Mouse (Mus musculus): ENCODE measurements around the gene Htra2. TPM values are rescaled to one million over a fixed set of nuclear protein-coding genes. Genes with fewer than 3 reads are reported as not detected.

The Htra2 gene
- total RNA-seq, 2 experiments from 2014 or later, result 14.1 to 21.5 TPM

GRCm38 (mm10) chr6:83024421-83024820 is 30.7 kb downstream of the Htra2 start:
- Histone ChIP-seq H3K27ac (no peak overlapping the region), H3K4me3 (no peak overlapping the region)
- TF ChIP-seq CTCF (IDR thresholded peaks at IDR 0.05), result no peak
- intact Hi-C loops (cut with DNase I), result no loop called here
- DNase-seq, result no peak

GRCm38 (mm10) chr6:83023786-83024185 is 31.3 kb downstream of the Htra2 start:
- H3K4me3 ChIP-seq, result no peak overlapping the region
- no peak for TF ChIP-seq CTCF (IDR thresholded peaks at IDR 0.05)
- no peak overlapping the region for H3K27ac ChIP-seq
- intact Hi-C loops (cut with DNase I), result no loop called here
- DNase-seq, result no peak

GRCm38 (mm10) chr6:83023008-83023407 is 32.1 kb downstream of the Htra2 start:
- Histone ChIP-seq H3K27ac (no peak overlapping the region), H3K4me3 (no peak overlapping the region)
- TF ChIP-seq CTCF (IDR thresholded peaks at IDR 0.05), result no peak
- no peak for DNase-seq
- intact Hi-C loops (cut with DNase I), result no loop called here

GRCm38 (mm10) chr6:83020836-83021593 is 34.1 kb downstream of the Htra2 start:
- intact Hi-C loops (cut with DNase I), result no loop called here
- Histone ChIP-seq H3K4me3 (no peak overlapping the region), H3K27ac (peak overlapping the region; percentile 67)
- DNase-seq, result no peak
- no peak for TF ChIP-seq CTCF (IDR thresholded peaks at IDR 0.05)

GRCm38 (mm10) chr6:83020121-83020520 is 35.0 kb downstream of the Htra2 start:
- no peak for TF ChIP-seq CTCF (IDR thresholded peaks at IDR 0.05)
- Histone ChIP-seq H3K4me3 (no peak overlapping the region), H3K27ac (peak overlapping the region; percentile 41; the same call in 1 of the 2 replicates)
- intact Hi-C loops (cut with DNase I), result no loop called here
- no peak for DNase-seq

- Histone ChIP-seq H3K4me3 (no peak overlapping the region), H3K27ac (no peak overlapping the region)
- intact Hi-C loops (cut with DNase I), result no loop called here
- no peak for TF ChIP-seq CTCF (IDR thresholded peaks at IDR 0.05)
- DNase-seq, result no peak
Observed at GRCm38 (mm10) chr6:83019044-83019443, 36.0 kb downstream of the Htra2 start.

- H3K27ac ChIP-seq, result peak overlapping the region; percentile 86
- peak; percentile 77 for DNase-seq
- H3K4me3 ChIP-seq, result no peak overlapping the region
- intact Hi-C loops (cut with DNase I), result no loop called here
- TF ChIP-seq CTCF (IDR thresholded peaks at IDR 0.05), result no peak
Observed at GRCm38 (mm10) chr6:83017190-83017589, 37.9 kb downstream of the Htra2 start.

GRCm38 (mm10) chr6:83015749-83016148 is 39.3 kb downstream of the Htra2 start:
- H3K4me3 ChIP-seq, result no peak overlapping the region
- intact Hi-C loops (cut with DNase I), result no loop called here

GRCm38 (mm10) chr6:83014482-83015466 is 40.3 kb downstream of the Htra2 start:
- no peak for TF ChIP-seq CTCF (IDR thresholded peaks at IDR 0.05)
- H3K27ac ChIP-seq, result peak overlapping the region; percentile 86
- H3K4me3 ChIP-seq, result no peak overlapping the region
- intact Hi-C loops (cut with DNase I), result no loop called here
- DNase-seq, result no peak

More at GRCm38 (mm10) chr6:83015749-83016148, 39.3 kb downstream of the Htra2 start:
- no peak for DNase-seq
- peak overlapping the region; percentile 86 for H3K27ac ChIP-seq
- TF ChIP-seq CTCF (IDR thresholded peaks at IDR 0.05), result no peak

- intact Hi-C loops (cut with DNase I), result no loop called here
- no peak for TF ChIP-seq CTCF (IDR thresholded peaks at IDR 0.05)
- Histone ChIP-seq H3K4me3 (no peak overlapping the region), H3K27ac (peak overlapping the region; percentile 86)
- no peak for DNase-seq
Observed at GRCm38 (mm10) chr6:83013444-83013843, 41.6 kb downstream of the Htra2 start.

- TF ChIP-seq CTCF (IDR thresholded peaks at IDR 0.05), result no peak
- intact Hi-C loops (cut with DNase I), result no loop called here
- H3K4me3 ChIP-seq, result no peak overlapping the region
- no peak for DNase-seq
- H3K27ac ChIP-seq, result no peak overlapping the region
Observed at GRCm38 (mm10) chr6:83011756-83012155, 43.3 kb downstream of the Htra2 start.

- intact Hi-C loops (cut with DNase I), result no loop called here
- no peak for TF ChIP-seq CTCF (IDR thresholded peaks at IDR 0.05)
- Histone ChIP-seq H3K27ac (no peak overlapping the region), H3K4me3 (no peak overlapping the region)
- DNase-seq, result no peak
Observed at GRCm38 (mm10) chr6:83011255-83011654, 43.8 kb downstream of the Htra2 start.

- no peak overlapping the region for H3K27ac ChIP-seq
- intact Hi-C loops (cut with DNase I), result no loop called here
- TF ChIP-seq CTCF (IDR thresholded peaks at IDR 0.05), result no peak
- H3K4me3 ChIP-seq, result no peak overlapping the region
- DNase-seq, result no peak
Observed at GRCm38 (mm10) chr6:83010010-83010409, 45.1 kb downstream of the Htra2 start.
